Mouse (Mus musculus) heart, adult 2 months (tissue): ENCODE measurements around the gene Col24a1.

ENCODE experiments used
- CTCF ChIP-seq: fragments of 200-600 bp; IDR thresholded peaks from 2 replicates; pipeline ENCODE4 v1.8.1; 2022; ENCODE audit warnings: antibody characterized with exemption, mild to moderate bottlenecking, moderate library complexity
- EP300 ChIP-seq: fragments of 200-500 bp; IDR thresholded peaks from 2 replicates; pipeline ENCODE4 v1.6.1; 2011; ENCODE audit warnings: low read depth, low read length, control low read depth; ENCODE audit not compliant: insufficient read depth

DNA sequence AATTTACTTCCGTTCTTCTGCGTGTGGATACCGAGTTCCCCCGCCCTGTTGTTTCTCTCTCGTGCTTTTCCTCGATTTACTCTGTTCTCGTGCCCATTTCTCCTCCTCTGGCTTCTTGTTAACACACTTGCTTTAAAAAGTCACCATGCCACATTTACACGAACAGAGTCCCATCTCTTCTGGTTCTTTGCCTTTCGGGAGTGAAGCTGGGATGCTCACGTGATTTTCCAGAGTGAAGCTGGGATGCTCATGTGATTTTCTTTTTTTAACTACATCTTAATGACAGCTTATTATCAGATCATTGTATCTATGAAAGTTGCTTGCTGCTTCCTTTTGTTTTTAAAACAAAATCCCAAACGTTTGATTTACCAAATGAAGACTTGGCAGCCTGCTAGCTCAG is 184.8 kb downstream of the Col24a1 start:
- no peak for TF ChIP-seq CTCF
- TF ChIP-seq EP300, result no peak
